Mouse (Mus musculus) forebrain, postnatal 0 days (tissue): Measurements from ENCODE around the gene Mapkbp1. TPM values are rescaled to one million over a fixed set of nuclear protein-coding genes. Genes with fewer than 3 reads are reported as not detected.

Source experiments
- ATAC-seq: fragments of 200-750 bp; cut with Nextera tagmentation; 2 replicates; pipeline ENCODE4 v1.8.0; 2017; ENCODE audit warnings: mild to moderate bottlenecking, moderate library complexity
- DNase-seq: peaks from one replicate; pipeline ENCODE4 v3.0.0-alpha.2; 2015
- H3K27ac ChIP-seq: fragments of 300-500 bp; sonication (generic); 2 replicates; pipeline ENCODE4 v1.5.1; 2014; ENCODE audit warnings: low read depth, mild to moderate bottlenecking, antibody characterized with exemption, low read length, moderate library complexity, mixed read lengths
- H3K27me3 ChIP-seq: fragments of 300-500 bp; sonication (generic); 2 replicates; pipeline ENCODE4 v1.6.1; 2014; ENCODE audit warnings: mild to moderate bottlenecking, low read length, mixed read lengths; ENCODE audit not compliant: insufficient read depth
- H3K36me3 ChIP-seq: fragments of 300-500 bp; sonication (generic); 2 replicates; pipeline ENCODE4 v1.6.1; 2014; ENCODE audit warnings: mild to moderate bottlenecking, moderate library complexity; ENCODE audit not compliant: insufficient read depth
- H3K4me1 ChIP-seq: fragments of 300-500 bp; sonication (generic); 2 replicates; pipeline ENCODE4 v1.6.1; 2014; ENCODE audit warnings: antibody characterized with exemption; ENCODE audit not compliant: insufficient read depth
- H3K4me2 ChIP-seq: fragments of 300-500 bp; sonication (generic); 2 replicates; pipeline ENCODE4 v1.6.1; 2014; ENCODE audit warnings: low read depth, mild to moderate bottlenecking, moderate library complexity
- H3K4me3 ChIP-seq: fragments of 300-500 bp; sonication (generic); 2 replicates; pipeline ENCODE4 v1.5.1; 2014; ENCODE audit warnings: low read depth, low read length, mixed read lengths
- H3K9ac ChIP-seq: fragments of 300-500 bp; sonication (generic); 2 replicates; pipeline ENCODE4 v1.6.1; 2014; ENCODE audit warnings: mild to moderate bottlenecking
- H3K9me3 ChIP-seq: fragments of 300-500 bp; sonication (generic); 2 replicates; pipeline ENCODE4 v1.6.1; 2016; ENCODE audit warnings: low read length
- CTCF ChIP-seq: sonication (generic); IDR thresholded peaks from 2 replicates; pipeline ENCODE4 v1.5.1; 2016; ENCODE audit warnings: antibody characterized with exemption, control low read depth, low read depth
- WGBS: fragments of 180-500 bp; shearing (Covaris S2); extraction: QIAGEN DNeasy Blood & Tissue Kit; methylation state at CpG from one replicate; pipeline ENCODE4 v1.1.7; 2014; 5-methylcytosine and 5-hydroxymethylcytosine counted together
- microRNA-seq, 2 experiments: library from miRNA; unstranded; fragments of <30 nt; microRNA quantifications; one replicate each; pipeline ENCODE4; 2016
- polyA plus RNA-seq: library from polyadenylated mRNA; unstranded; fragments of >200 nt; fragmentation: Nextera tagmentation; extraction: Ambion mirVana; gene quantifications from 2 replicates; pipeline ENCODE4 v1.2.1, GENCODE M21; 2015
- total RNA-seq: library from RNA; depleted of rRNA; stranded (reverse); fragments of >200 nt; gene quantifications from 2 replicates; pipeline ENCODE4 v1.2.3, GENCODE M21; 2014; rRNA removed

Gene Mapkbp1
- total and polyA plus RNA-seq, 2 experiments from 2014 or later = 7.4 to 42.5 TPM

DNA sequence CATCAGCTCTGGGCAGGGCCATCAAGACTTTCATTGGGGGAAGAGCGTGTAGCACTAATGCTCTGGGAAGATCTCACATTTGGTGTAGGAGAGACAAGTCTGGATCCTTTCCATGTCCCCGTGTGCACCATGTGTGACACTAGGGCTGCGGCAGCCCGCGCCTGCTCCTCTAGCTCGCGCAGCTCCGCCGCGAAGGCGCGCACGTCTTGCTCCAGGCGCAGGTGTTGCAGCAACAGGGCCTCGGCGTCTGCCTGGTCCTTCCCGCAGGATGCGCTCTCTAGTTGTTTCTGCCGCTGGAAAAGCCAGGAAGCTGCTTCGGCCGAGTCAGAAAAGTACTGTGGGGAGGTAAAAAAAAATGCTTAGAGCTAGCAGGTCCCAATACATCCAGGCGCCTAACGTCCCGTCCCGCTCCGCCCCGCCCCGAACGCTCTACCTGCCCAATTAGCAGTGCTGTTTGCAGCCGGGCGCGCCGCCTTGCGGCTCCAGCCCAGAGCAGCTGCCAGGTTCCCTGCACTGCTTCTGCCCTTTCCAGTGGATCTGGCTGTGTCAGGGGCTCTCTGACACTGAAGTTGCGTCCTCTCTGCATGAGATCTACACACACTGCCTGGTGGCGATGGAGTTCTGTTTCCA is 103.7 kb downstream of the Mapkbp1 start:
- Histone ChIP-seq H3K9me3 (no peaks in the 10 kb centered on the region), H3K9ac (peak overlapping the region; percentile 29; the same call in 1 of the 2 replicates), H3K4me3 (peak overlapping the region; percentile 25), H3K4me2 (peak overlapping the region; percentile 48), H3K4me1 (no peaks in the 10 kb centered on the region), H3K27me3 (peaks cover 10% of the 10 kb centered on the region), H3K27ac (no peak overlapping the region), H3K36me3 (no peaks in the 10 kb centered on the region)
- peak; percentile 61 for TF ChIP-seq CTCF
- 2% methylated on average over 36 of the region's 36 CpGs for WGBS
- ATAC-seq (peak; percentile 88), DNase-seq (peak; percentile 47)

Small RNAs within 50 kb of the gene (microRNA-seq; reads per million reads assigned to microRNA genes)
- 0 reads per million in 2 experiments for gene Mir7665

Other genes with a start within 250 kb of the Mapkbp1 start
- gene Itpka, start 230.4 kb upstream of the Mapkbp1 start, total RNA-seq = 7.4 and 11.9 TPM in 2 replicates
- 7.4 and 8.7 TPM in 2 replicates for gene Itpka, start 230.4 kb upstream of the Mapkbp1 start, polyA plus RNA-seq
- 1.3 and 1.7 TPM in 2 replicates for gene Ltk, start 212.3 kb upstream of the Mapkbp1 start, total RNA-seq
- 0.48 and 0.56 TPM in 2 replicates for gene Ltk, start 212.3 kb upstream of the Mapkbp1 start, polyA plus RNA-seq
- 18.9 and 20.4 TPM in 2 replicates for gene Rpap1, start 185.2 kb upstream of the Mapkbp1 start, total RNA-seq
- 8.0 and 9.9 TPM in 2 replicates for gene Rpap1, start 185.2 kb upstream of the Mapkbp1 start, polyA plus RNA-seq
- 46.6 and 47.5 TPM in 2 replicates for gene Tyro3, start 175.0 kb upstream of the Mapkbp1 start, total RNA-seq
- gene Tyro3, start 175.0 kb upstream of the Mapkbp1 start, polyA plus RNA-seq = 17.3 and 18.5 TPM in 2 replicates
- gene Mga, start 75.5 kb upstream of the Mapkbp1 start, total RNA-seq = 42.2 and 69.7 TPM in 2 replicates
- gene Mga, start 75.5 kb upstream of the Mapkbp1 start, polyA plus RNA-seq = 6.9 and 11.4 TPM in 2 replicates
- 12.7 and 14.6 TPM in 2 replicates for gene Jmjd7, start 54.8 kb downstream of the Mapkbp1 start, total RNA-seq
- 16.4 and 16.9 TPM in 2 replicates for gene Jmjd7, start 54.8 kb downstream of the Mapkbp1 start, polyA plus RNA-seq
- gene Gm28042, start 54.8 kb downstream of the Mapkbp1 start, total RNA-seq = 4.3 and 7.5 TPM in 2 replicates
- 0.72 and 1.2 TPM in 2 replicates for gene Gm28042, start 54.8 kb downstream of the Mapkbp1 start, polyA plus RNA-seq
- 8.5 and 11.1 TPM in 2 replicates for gene Pla2g4b, start 60.7 kb downstream of the Mapkbp1 start, total RNA-seq
- 0.13 and 0.48 TPM in 2 replicates for gene Pla2g4b, start 60.7 kb downstream of the Mapkbp1 start, polyA plus RNA-seq
- 3.7 and 7.1 TPM in 2 replicates for gene Ehd4, start 181.9 kb downstream of the Mapkbp1 start, total RNA-seq
- 11.2 and 16.1 TPM in 2 replicates for gene Ehd4, start 181.9 kb downstream of the Mapkbp1 start, polyA plus RNA-seq